Mouse (Mus musculus): ENCODE measurements around the gene Chp2. TPM values are rescaled to one million over a fixed set of nuclear protein-coding genes. Genes with fewer than 3 reads are reported as not detected.
A peak's percentile ranks its signal among the peaks of the same experiment; 100 is the strongest.
"Not testable (repeated sequence)": the region's sequence is repeated elsewhere in the genome, so short reads cannot be mapped to it uniquely, and the experiment has no call there.

Gene Chp2
- polyA plus RNA-seq, 1 experiment from 2014 or later, result 0.31 TPM

DNA sequence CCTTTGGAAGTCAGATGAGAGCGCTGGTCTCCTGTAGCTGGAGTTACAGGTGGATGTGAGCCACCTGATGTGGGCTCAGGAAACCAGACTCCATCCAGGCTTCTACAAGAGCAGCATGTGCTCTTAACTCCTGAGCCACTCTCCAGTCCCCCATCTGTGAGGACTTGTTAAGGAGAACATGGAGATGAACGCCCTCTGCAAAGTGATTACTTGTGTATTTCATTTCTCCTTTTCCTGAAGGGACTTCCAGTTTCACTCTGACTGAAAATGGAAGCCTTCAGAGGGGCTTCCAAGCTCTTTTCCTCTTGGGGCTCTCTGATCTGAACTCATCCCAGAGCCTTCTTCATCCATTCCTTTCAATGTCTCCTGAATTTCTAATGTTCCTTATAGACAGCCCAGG, 13.2 kb upstream of the Chp2 start:
- H3K36me3 ChIP-seq, result no peaks in the 10 kb centered on the region
- H3K9me3 ChIP-seq, result no peaks in the 10 kb centered on the region
- no peak for ATAC-seq (replicated peaks)
- no peaks in the 10 kb centered on the region; the same call in 1 of the 2 replicates for H3K27me3 ChIP-seq
- WGBS, result 80% methylated on average over 2 of the region's 2 CpGs
- H3K9ac ChIP-seq (replicated peaks), result no peak overlapping the region
- no peaks in the 10 kb centered on the region for H3K4me1 ChIP-seq
- no peak overlapping the region for H3K4me2 ChIP-seq (replicated peaks)
- no peak overlapping the region for H3K4me3 ChIP-seq
- no peak overlapping the region for H3K27ac ChIP-seq (replicated peaks)

DNA sequence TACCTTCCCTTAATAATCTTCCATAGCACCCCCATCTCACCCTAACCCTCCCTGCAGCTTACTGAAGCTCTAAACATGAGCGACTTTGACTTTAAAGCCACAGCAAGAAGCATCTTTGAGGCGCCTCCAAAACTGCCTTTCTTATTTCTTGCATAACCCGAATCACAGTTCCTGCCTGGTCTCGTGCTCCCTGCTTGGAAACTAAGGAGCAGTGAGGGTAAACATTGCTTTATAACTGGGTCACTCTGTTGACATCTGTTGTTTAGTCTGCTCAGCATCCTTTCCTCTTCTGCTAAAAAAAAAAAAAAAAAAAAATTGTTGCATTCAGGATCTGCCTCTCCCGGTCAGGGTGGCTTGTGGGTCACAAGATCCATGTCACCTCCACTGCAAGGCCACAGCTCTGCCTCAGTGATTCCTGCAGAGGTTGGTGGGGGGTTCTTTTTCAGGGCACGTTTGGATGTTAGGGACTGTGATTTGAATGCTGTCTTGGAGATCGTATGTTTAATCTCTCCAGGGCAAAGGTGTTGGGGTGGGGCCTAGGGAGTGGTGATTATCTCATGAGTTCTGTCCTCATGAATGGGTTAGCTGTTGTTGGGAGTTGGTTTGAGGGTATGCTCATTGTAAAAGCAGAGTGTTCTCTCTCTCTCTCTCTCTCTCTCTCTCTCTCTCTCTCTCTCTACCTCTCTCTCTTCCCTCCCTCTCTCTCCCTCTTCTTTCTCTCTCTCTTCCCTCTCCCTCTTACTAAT, 10.8 kb upstream of the Chp2 start:
- 59% methylated on average over 7 of the region's 7 CpGs for WGBS
- Histone ChIP-seq H3K9me3 (no peaks in the 10 kb centered on the region), H3K27me3 (no peaks in the 10 kb centered on the region; the same call in 1 of the 2 replicates), H3K27ac (replicated peaks) (no peak overlapping the region), H3K4me3 (no peak overlapping the region), H3K36me3 (no peaks in the 10 kb centered on the region), H3K4me2 (replicated peaks) (no peak overlapping the region), H3K4me1 (no peaks in the 10 kb centered on the region), H3K9ac (replicated peaks) (no peak overlapping the region)
- ATAC-seq (replicated peaks), result no peak

DNA sequence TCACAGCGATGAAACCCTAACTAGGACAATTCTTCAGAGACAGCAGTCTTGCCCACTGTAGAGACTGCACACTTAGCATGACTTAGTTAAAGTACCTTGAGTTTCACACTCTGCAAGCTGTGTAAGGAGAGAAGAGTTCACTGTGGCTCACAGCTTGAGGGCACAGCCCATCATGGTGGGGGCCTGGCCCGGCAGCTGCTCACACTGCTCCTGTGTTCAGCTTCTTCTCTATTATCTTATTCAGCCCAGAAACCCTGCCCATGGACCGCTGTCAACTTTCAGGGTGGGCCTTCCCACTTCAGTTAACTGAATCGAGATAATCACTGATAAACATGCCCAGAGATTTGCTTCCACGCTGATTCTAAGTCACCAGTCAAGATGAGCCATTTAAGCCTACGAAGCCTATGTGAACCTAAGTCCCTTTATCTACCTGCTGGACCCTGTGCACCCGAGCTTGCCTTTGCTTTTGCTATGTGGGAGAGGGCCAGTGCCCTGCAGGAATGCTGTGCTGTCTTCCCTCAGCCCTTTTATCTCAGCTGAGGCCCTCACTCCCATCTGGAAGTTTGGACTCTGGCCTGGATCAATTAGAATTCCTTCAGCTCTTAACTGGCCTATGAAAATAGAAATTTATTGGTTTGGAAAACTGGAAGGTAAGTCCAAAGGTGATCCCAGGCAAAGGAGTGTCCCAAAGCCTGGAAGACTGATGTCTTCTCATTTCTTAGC, 6.9 kb downstream of the Chp2 start:
- no peak overlapping the region for H3K4me3 ChIP-seq
- whole genome bisulfite sequencing, result 77% methylated on average over 7 of the region's 7 CpGs
- H3K9me3 ChIP-seq, result no peaks in the 10 kb centered on the region
- no peak overlapping the region for H3K4me2 ChIP-seq (replicated peaks)
- H3K9ac ChIP-seq (replicated peaks), result no peak overlapping the region
- H3K4me1 ChIP-seq, result no peaks in the 10 kb centered on the region
- H3K36me3 ChIP-seq, result no peaks in the 10 kb centered on the region
- ATAC-seq (replicated peaks), result no peak
- H3K27ac ChIP-seq (replicated peaks), result no peak overlapping the region
- H3K27me3 ChIP-seq, result no peaks in the 10 kb centered on the region

DNA sequence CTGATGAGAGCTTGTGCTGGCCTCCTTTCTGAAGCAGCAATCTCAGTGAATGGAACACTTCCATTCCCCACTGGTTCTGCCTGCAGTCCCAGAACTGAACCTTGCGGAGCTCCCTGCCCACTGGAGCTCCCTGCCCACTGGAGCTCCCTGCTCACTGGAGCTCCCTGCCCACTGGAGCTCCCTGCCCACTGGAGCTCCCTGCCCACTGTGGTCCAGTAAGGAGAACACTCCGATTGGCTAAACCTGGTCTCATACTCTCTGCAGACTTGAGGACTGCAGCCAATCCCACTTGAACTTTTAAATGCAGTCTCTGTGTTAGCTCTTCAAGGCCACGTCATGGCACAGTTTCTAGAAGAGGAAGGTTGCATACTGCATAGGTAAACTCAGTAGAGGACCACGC, 7.4 kb downstream of the Chp2 start:
- ATAC-seq (replicated peaks), result no peak
- no peaks in the 10 kb centered on the region for H3K9me3 ChIP-seq
- 90% methylated on average over 4 of the region's 4 CpGs for WGBS
- H3K4me2 ChIP-seq (replicated peaks), result no peak overlapping the region
- H3K27me3 ChIP-seq, result no peaks in the 10 kb centered on the region
- H3K9ac ChIP-seq (replicated peaks), result no peak overlapping the region
- no peak overlapping the region for H3K27ac ChIP-seq (replicated peaks)
- no peaks in the 10 kb centered on the region for H3K36me3 ChIP-seq
- H3K4me1 ChIP-seq, result no peaks in the 10 kb centered on the region
- no peak overlapping the region for H3K4me3 ChIP-seq

DNA sequence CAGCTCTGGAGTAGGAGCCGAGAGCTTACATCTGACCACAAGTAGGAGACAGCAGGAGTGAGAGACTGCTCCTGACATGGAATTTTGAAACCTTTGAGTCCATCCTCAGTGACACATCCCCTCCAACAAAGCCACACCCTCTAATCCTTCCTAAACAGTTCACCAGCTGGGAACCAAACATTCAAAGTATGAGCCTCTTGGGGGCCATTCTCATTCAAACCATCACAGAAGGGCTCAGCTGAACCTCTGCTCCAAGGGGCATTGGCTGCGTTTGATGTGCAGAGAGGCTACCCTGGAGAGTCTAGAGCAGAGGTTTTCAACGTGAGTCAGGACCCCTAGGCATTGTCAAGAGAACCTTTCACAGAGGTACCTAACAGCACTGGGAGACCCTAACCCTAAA, 10.0 kb downstream of the Chp2 start:
- Histone ChIP-seq H3K4me2 (replicated peaks) (no peak overlapping the region), H3K9ac (replicated peaks) (no peak overlapping the region), H3K36me3 (no peaks in the 10 kb centered on the region), H3K9me3 (no peaks in the 10 kb centered on the region), H3K4me1 (no peaks in the 10 kb centered on the region), H3K27me3 (no peaks in the 10 kb centered on the region), H3K4me3 (no peak overlapping the region), H3K27ac (replicated peaks) (no peak overlapping the region)
- 51% methylated on average over 3 of the region's 3 CpGs for WGBS
- no peak for ATAC-seq (replicated peaks)

DNA sequence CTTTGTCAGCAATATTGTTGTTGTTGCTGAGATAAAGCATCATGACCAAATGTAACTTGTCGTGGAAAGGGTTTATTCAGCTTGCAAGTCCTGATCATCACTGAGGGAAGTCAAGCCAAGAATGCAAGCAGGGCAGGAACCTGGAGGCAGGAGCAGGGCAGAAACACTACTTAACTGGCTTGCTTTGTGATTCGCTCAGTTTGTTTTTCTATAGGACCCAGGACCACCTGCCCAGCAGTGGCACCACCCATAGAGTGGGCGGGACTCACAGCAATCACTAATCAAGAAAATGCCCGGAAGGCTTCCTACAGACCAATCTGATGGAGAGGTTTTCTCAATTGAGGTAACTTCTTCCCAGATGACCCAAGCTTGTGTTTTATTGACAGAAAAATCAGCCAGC, 10.6 kb downstream of the Chp2 start:
- Histone ChIP-seq H3K9ac (replicated peaks) (no peak overlapping the region), H3K4me3 (no peak overlapping the region), H3K9me3 (no peaks in the 10 kb centered on the region), H3K36me3 (no peaks in the 10 kb centered on the region), H3K4me1 (no peaks in the 10 kb centered on the region), H3K27me3 (no peaks in the 10 kb centered on the region), H3K27ac (replicated peaks) (no peak overlapping the region), H3K4me2 (replicated peaks) (no peak overlapping the region)
- ATAC-seq (replicated peaks), result no peak
- WGBS, result 61% methylated on average over 4 of the region's 4 CpGs

DNA sequence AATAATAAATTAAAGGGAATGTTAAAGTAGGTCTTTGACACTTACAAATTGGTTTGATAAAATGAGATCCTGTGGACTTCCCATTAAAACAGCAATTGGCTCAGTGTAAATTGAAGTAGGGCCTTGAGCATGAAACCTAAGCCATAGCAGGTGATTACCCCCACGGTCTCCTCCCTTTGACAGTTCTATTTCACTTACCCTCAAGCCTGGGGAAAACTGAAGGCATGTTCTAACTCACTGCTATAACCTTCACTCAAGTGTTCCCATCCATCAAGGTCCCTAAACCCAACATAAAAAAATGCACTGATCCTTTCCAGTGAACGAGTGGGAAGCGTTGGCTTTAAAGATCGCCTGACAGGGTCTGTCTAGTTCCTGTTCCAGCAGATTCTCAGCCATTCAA, 11.6 kb downstream of the Chp2 start:
- Histone ChIP-seq H3K27me3 (no peaks in the 10 kb centered on the region), H3K36me3 (no peaks in the 10 kb centered on the region), H3K4me2 (replicated peaks) (no peak overlapping the region), H3K9ac (replicated peaks) (no peak overlapping the region), H3K27ac (replicated peaks) (no peak overlapping the region), H3K4me3 (no peak overlapping the region), H3K9me3 (no peaks in the 10 kb centered on the region), H3K4me1 (no peaks in the 10 kb centered on the region)
- 86% methylated on average over 4 of the region's 4 CpGs for WGBS
- ATAC-seq (replicated peaks), result no peak

DNA sequence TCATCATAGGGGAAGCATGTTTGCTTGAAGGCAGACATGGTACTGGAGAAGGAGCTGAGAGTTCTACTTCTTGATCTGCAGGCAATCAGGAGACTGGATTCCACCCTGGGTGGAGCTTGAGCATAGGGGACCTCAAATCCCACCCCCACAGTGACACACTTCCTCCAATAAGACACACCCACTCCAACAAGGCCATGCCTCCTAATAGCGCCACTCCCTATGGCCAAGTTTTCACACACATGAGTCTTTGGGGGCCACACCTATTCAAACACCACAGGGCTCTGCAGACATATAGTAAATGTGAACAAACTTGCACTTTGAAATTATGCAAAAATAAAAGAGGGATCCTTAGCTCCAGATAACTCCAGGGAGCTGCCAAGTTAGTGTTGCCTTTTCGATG, 19.6 kb downstream of the Chp2 start:
- Histone ChIP-seq H3K9ac (replicated peaks) (no peak overlapping the region), H3K4me1 (peaks cover 2% of the 10 kb centered on the region), H3K9me3 (no peaks in the 10 kb centered on the region), H3K27ac (replicated peaks) (no peak overlapping the region), H3K27me3 (no peaks in the 10 kb centered on the region), H3K4me2 (replicated peaks) (no peak overlapping the region), H3K4me3 (no peak overlapping the region), H3K36me3 (no peaks in the 10 kb centered on the region)
- 97% methylated on average over 2 of the region's 2 CpGs for WGBS
- ATAC-seq (replicated peaks), result no peak

DNA sequence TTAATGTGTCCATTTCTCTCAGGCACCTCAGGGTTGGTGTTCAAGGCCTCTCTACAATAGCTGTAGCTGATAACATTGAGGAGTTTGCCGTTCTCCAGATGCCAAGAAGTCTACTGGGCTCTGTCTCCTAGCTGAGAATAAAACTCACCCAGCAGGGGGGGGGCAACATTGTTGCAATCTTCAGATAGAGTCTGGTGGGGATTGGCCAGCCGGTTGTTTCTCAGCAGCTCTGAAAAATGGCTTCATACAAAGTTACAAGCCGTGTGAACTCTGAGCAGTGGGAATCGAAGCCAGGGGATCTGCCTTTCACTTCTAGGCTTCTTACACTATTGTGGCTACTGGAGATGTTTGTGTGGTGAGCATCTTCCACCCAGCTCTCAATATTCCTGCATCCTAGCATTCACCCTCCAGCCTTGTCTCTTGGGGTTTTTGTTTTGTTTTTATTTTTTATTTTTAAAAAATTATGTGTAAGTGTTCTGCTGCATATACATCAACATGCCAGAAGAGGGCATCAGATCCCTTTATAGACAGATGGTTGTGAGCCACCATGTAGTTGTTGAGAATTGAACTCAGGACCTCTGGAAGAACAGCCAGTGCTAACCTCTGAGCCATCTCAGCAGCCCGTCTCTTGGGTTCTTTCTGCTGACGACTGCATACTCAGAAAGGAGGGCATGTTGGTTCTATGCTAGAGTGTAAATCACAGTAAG, 21.3 kb downstream of the Chp2 start:
- Histone ChIP-seq H3K4me2 (replicated peaks) (no peak overlapping the region), H3K27me3 (no peaks in the 10 kb centered on the region), H3K9ac (replicated peaks) (no peak overlapping the region), H3K4me3 (no peak overlapping the region), H3K4me1 (peaks cover 9% of the 10 kb centered on the region), H3K36me3 (no peaks in the 10 kb centered on the region), H3K27ac (replicated peaks) (no peak overlapping the region), H3K9me3 (no peaks in the 10 kb centered on the region)
- WGBS, result 82% methylated on average over 6 of the region's 6 CpGs
- no peak for ATAC-seq (replicated peaks)

DNA sequence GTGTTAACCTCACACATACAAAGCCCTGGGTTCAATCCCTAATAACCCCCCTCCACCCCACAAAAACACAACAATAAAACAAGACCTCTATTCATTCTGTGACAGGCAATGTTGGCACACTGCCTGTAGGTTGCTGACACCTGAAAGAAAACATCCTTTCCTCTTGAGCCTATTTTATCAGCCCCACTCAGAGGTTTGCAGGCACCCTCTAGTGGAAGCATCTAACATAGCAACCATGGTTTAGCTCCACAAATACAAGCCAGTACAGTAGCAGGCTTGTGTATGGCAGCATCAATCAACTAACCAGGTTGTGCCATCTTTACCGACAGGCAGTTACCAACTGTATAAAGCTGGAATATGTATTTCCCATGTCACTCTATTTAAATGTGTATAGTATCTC, 23.0 kb downstream of the Chp2 start:
- H3K4me3 ChIP-seq, result no peak overlapping the region
- WGBS, result 59% methylated on average over 1 of the region's 1 CpGs
- peaks cover 9% of the 10 kb centered on the region for H3K4me1 ChIP-seq
- no peak overlapping the region for H3K9ac ChIP-seq (replicated peaks)
- H3K27ac ChIP-seq (replicated peaks), result no peak overlapping the region
- no peaks in the 10 kb centered on the region for H3K9me3 ChIP-seq
- no peaks in the 10 kb centered on the region for H3K36me3 ChIP-seq
- no peaks in the 10 kb centered on the region for H3K27me3 ChIP-seq
- no peak overlapping the region for H3K4me2 ChIP-seq (replicated peaks)
- no peak for ATAC-seq (replicated peaks)

DNA sequence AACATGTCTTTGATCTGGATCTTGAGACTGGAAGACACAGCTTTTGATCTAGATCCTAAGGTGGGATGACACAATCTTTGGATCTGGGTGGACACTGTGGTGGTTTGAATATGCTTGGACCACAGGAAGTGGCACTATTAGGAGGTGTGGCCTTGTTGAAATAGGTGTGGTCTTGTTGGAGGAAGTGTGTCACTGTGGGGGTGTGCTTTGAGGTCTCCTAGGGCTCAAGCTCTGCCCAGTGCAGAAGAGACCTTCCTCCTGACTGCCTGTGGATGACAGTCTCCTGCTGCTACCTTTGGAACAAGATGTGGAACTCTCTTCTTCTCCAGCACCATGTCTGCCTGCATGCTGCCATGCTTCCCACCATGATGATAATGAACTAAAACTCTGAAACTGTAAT, 23.4 kb downstream of the Chp2 start:
- H3K36me3 ChIP-seq; H3K4me2 ChIP-seq (replicated peaks); H3K27me3 ChIP-seq; H3K9me3 ChIP-seq; H3K27ac ChIP-seq (replicated peaks); H3K9ac ChIP-seq (replicated peaks); ATAC-seq (replicated peaks); H3K4me1 ChIP-seq; H3K4me3 ChIP-seq: not testable (repeated sequence)

DNA sequence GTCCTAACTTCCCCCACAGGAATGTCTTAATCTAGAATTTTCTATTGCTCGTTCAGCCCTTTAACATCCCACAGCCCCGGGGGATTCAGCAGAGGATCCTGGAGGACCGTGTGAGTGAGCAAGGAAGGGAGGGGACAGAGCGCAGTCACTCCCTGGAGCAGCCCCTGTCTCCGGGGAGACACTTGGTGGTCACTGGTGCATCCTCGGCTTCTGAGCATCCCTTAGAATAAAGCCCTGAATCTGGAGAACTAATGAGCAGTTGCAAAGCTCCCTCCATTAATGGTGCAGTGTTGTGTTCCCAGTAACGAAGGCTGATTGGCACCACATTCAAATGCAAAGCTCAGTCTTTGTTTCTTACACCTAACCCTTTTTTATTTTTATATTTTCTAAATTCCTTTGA, 24.9 kb downstream of the Chp2 start:
- Histone ChIP-seq H3K27ac (replicated peaks) (no peak overlapping the region), H3K4me2 (replicated peaks) (no peak overlapping the region), H3K36me3 (no peaks in the 10 kb centered on the region), H3K4me1 (peaks cover 9% of the 10 kb centered on the region), H3K9ac (replicated peaks) (no peak overlapping the region), H3K27me3 (no peaks in the 10 kb centered on the region), H3K4me3 (no peak overlapping the region), H3K9me3 (no peaks in the 10 kb centered on the region)
- 14% methylated on average over 7 of the region's 7 CpGs for WGBS
- ATAC-seq (replicated peaks), result peak; percentile 35; the same call in 1 of the 2 replicates
